Mouse (Mus musculus) activated CD4-positive, CD25-positive, alpha-beta regulatory T cell, adult 4 months (primary cell): ENCODE results near the gene Wnt5a. TPM values are rescaled to one million over a fixed set of nuclear protein-coding genes. Genes with fewer than 3 reads are reported as not detected.

ENCODE experiments used
- ATAC-seq: one replicate; pipeline ENCODE4 v1.8.0; 2017
- polyA plus RNA-seq, 2 experiments: library from polyadenylated mRNA; unstranded; fragments of 100-300 nt; shearing (Covaris generic); gene quantifications; one replicate each; pipeline ENCODE4 v1.2.1; 2017

The Wnt5a gene
- polyA plus RNA-seq, 2 experiments from 2014 or later, result not detected

GRCm38 (mm10) chr14:28509441-28510340 is 5.1 kb downstream of the Wnt5a start:
- no peak for ATAC-seq

GRCm38 (mm10) chr14:28510341-28511028 is 5.9 kb downstream of the Wnt5a start:
- no peak for ATAC-seq

GRCm38 (mm10) chr14:28511029-28511651 is 6.6 kb downstream of the Wnt5a start:
- no peak for ATAC-seq

- no peak for ATAC-seq
Observed at GRCm38 (mm10) chr14:28512805-28513590, 8.4 kb downstream of the Wnt5a start.

- ATAC-seq, result no peak
Observed at GRCm38 (mm10) chr14:28514171-28514570, 9.6 kb downstream of the Wnt5a start.

- no peak for ATAC-seq
Observed at GRCm38 (mm10) chr14:28515331-28515730, 10.8 kb downstream of the Wnt5a start.

- ATAC-seq, result no peak
Observed at GRCm38 (mm10) chr14:28517631-28518560, 13.3 kb downstream of the Wnt5a start.

GRCm38 (mm10) chr14:28521106-28521505 is 16.6 kb downstream of the Wnt5a start:
- ATAC-seq, result no peak

GRCm38 (mm10) chr14:28522611-28523010 is 18.1 kb downstream of the Wnt5a start:
- no peak for ATAC-seq

GRCm38 (mm10) chr14:28525566-28525965 is 21.0 kb downstream of the Wnt5a start:
- no peak for ATAC-seq

GRCm38 (mm10) chr14:28528151-28528685 is 23.7 kb downstream of the Wnt5a start:
- ATAC-seq, result no peak

GRCm38 (mm10) chr14:28531531-28531930 is 27.0 kb downstream of the Wnt5a start:
- ATAC-seq, result no peak

GRCm38 (mm10) chr14:28532943-28533342 is 28.4 kb downstream of the Wnt5a start:
- no peak for ATAC-seq

- ATAC-seq, result no peak
Observed at GRCm38 (mm10) chr14:28533876-28534275, 29.3 kb downstream of the Wnt5a start.

- ATAC-seq, result no peak
Observed at GRCm38 (mm10) chr14:28535814-28536213, 31.3 kb downstream of the Wnt5a start.

GRCm38 (mm10) chr14:28539577-28539976 is 35.0 kb downstream of the Wnt5a start:
- no peak for ATAC-seq

- no peak for ATAC-seq
Observed at GRCm38 (mm10) chr14:28542117-28542741, 37.7 kb downstream of the Wnt5a start.

- no peak for ATAC-seq
Observed at GRCm38 (mm10) chr14:28561861-28562260, 57.3 kb downstream of the Wnt5a start.
